Mouse (Mus musculus) intestine, embryonic 14.5 days (tissue): ENCODE results near the gene Slc29a3. TPM values are rescaled to one million over a fixed set of nuclear protein-coding genes. Genes with fewer than 3 reads are reported as not detected.
A peak's percentile ranks its signal among the peaks of the same experiment; 100 is the strongest.

ENCODE experiments used
- ATAC-seq: fragments of 200-750 bp; cut with Nextera tagmentation; replicated peaks from 2 replicates; pipeline ENCODE4 v1.8.0; 2017; ENCODE audit warnings: low read depth, moderate number of reproducible peaks, moderate TSS enrichment, moderate library complexity; ENCODE audit not compliant: low FRiP score, low TSS enrichment
- DNase-seq: peaks from one replicate; pipeline ENCODE4 v3.0.0-alpha.2; 2018; ENCODE audit warnings: low spot score
- H3K27ac ChIP-seq: fragments of 300-500 bp; sonication (generic); 2 replicates; pipeline ENCODE4 v1.5.1; 2014; ENCODE audit warnings: low read depth, mild to moderate bottlenecking, control low read depth
- H3K27me3 ChIP-seq: fragments of 300-500 bp; sonication (generic); replicated peaks from 2 replicates; pipeline ENCODE4 v1.6.1; 2014; ENCODE audit warnings: low read length, control low read depth; ENCODE audit not compliant: control insufficient read depth, insufficient read depth
- H3K36me3 ChIP-seq: fragments of 300-500 bp; sonication (generic); 2 replicates; pipeline ENCODE4 v1.6.1; 2014; ENCODE audit warnings: low read length, control low read depth; ENCODE audit not compliant: control insufficient read depth, insufficient read depth
- H3K4me1 ChIP-seq: fragments of 300-500 bp; sonication (generic); replicated peaks from 2 replicates; pipeline ENCODE4 v1.6.1; 2014; ENCODE audit warnings: low read length, control low read depth, mixed read lengths; ENCODE audit not compliant: control insufficient read depth, insufficient read depth
- H3K4me2 ChIP-seq: fragments of 300-500 bp; sonication (generic); 2 replicates; pipeline ENCODE4 v1.6.1; 2014; ENCODE audit warnings: low read length
- H3K4me3 ChIP-seq: fragments of 300-500 bp; sonication (generic); 2 replicates; pipeline ENCODE4 v1.5.1; 2014; ENCODE audit warnings: low read depth, low read length, control low read depth, mixed read lengths
- H3K9ac ChIP-seq: fragments of 300-500 bp; sonication (generic); 2 replicates; pipeline ENCODE4 v1.6.1; 2014; ENCODE audit warnings: mild to moderate bottlenecking, low read length
- H3K9me3 ChIP-seq: fragments of 300-500 bp; sonication (generic); 2 replicates; pipeline ENCODE4 v1.6.1; 2016; ENCODE audit warnings: low read length, control low read depth; ENCODE audit not compliant: control insufficient read depth
- WGBS: fragments of 180-500 bp; shearing (Covaris S2); extraction: QIAGEN DNeasy Blood & Tissue Kit; methylation state at CpG from one replicate; pipeline ENCODE4 v1.1.7; 2014; 5-methylcytosine and 5-hydroxymethylcytosine counted together
- polyA plus RNA-seq: library from polyadenylated mRNA; unstranded; fragments of >200 nt; fragmentation: Nextera tagmentation; extraction: Ambion mirVana; gene quantifications from 2 replicates; pipeline ENCODE4 v1.2.1, GENCODE M21; 2014

The Slc29a3 gene
- polyA plus RNA-seq, 1 experiment from 2014 or later, result 7.8 TPM

- H3K4me1 ChIP-seq, result peaks cover 8% of the 10 kb centered on the region
- peak overlapping the region; percentile 82 for H3K4me2 ChIP-seq
- H3K36me3 ChIP-seq, result no peaks in the 10 kb centered on the region
- no peak overlapping the region for H3K27ac ChIP-seq
- H3K27me3 ChIP-seq, result peaks cover 59% of the 10 kb centered on the region
- peak; percentile 82 for DNase-seq
- peak overlapping the region; percentile 29 for H3K9ac ChIP-seq
- H3K9me3 ChIP-seq, result no peaks in the 10 kb centered on the region
- WGBS, result under 1% methylated on average over 76 of the region's 76 CpGs
- H3K4me3 ChIP-seq, result peak overlapping the region; percentile 55
- peak; percentile 71 for ATAC-seq
These were observed 65.4 kb downstream of the Slc29a3 start for GRCm38 (mm10) chr10:60687011-60687776.

- Histone ChIP-seq H3K4me2 (peak overlapping the region; percentile 82), H3K9me3 (no peaks in the 10 kb centered on the region), H3K36me3 (no peaks in the 10 kb centered on the region), H3K4me3 (peak overlapping the region; percentile 55), H3K4me1 (peaks cover 8% of the 10 kb centered on the region), H3K9ac (no peak overlapping the region), H3K27ac (no peak overlapping the region), H3K27me3 (peaks cover 59% of the 10 kb centered on the region)
- ATAC-seq, result no peak; the same call in 1 of the 2 replicates
- peak; percentile 72 for DNase-seq
- WGBS, result under 1% methylated on average over 32 of the region's 37 CpGs
These were observed 66.0 kb downstream of the Slc29a3 start for GRCm38 (mm10) chr10:60686641-60686975.

GRCm38 (mm10) chr10:60685764-60686640, 66.6 kb downstream of the Slc29a3 start:
- peak overlapping the region; percentile 82 for H3K4me2 ChIP-seq
- H3K4me1 ChIP-seq, result peaks cover 8% of the 10 kb centered on the region
- H3K9ac ChIP-seq, result no peak overlapping the region
- H3K27ac ChIP-seq, result no peak overlapping the region
- 7% methylated on average over 50 of the region's 50 CpGs for WGBS
- peak overlapping the region; percentile 55 for H3K4me3 ChIP-seq
- no peak for ATAC-seq
- H3K36me3 ChIP-seq, result no peaks in the 10 kb centered on the region
- H3K27me3 ChIP-seq, result peaks cover 59% of the 10 kb centered on the region
- peak; percentile 59 for DNase-seq
- no peaks in the 10 kb centered on the region for H3K9me3 ChIP-seq

- Histone ChIP-seq H3K4me2 (no peak overlapping the region), H3K36me3 (no peaks in the 10 kb centered on the region), H3K4me1 (no peaks in the 10 kb centered on the region), H3K4me3 (no peak overlapping the region), H3K27ac (no peak overlapping the region), H3K27me3 (0 out of 2 replicates have a peak, but pooled peaks cover 6% of the 10 kb centered on the region), H3K9ac (no peak overlapping the region), H3K9me3 (no peaks in the 10 kb centered on the region)
- 83% methylated on average over 3 of the region's 3 CpGs for WGBS
- no peak for DNase-seq
- ATAC-seq, result no peak
These were observed 73.7 kb downstream of the Slc29a3 start for GRCm38 (mm10) chr10:60678926-60679325.

GRCm38 (mm10) chr10:60677319-60677718, 75.3 kb downstream of the Slc29a3 start:
- 60% methylated on average over 4 of the region's 4 CpGs for WGBS
- Histone ChIP-seq H3K9me3 (no peaks in the 10 kb centered on the region), H3K4me2 (no peak overlapping the region), H3K27ac (no peak overlapping the region), H3K27me3 (no peaks in the 10 kb centered on the region), H3K4me1 (no peaks in the 10 kb centered on the region), H3K36me3 (no peaks in the 10 kb centered on the region), H3K9ac (no peak overlapping the region), H3K4me3 (no peak overlapping the region)
- ATAC-seq, result no peak
- no peak for DNase-seq

- Histone ChIP-seq H3K4me3 (no peak overlapping the region), H3K9me3 (no peaks in the 10 kb centered on the region)
- no peak for ATAC-seq
These were observed 82.4 kb downstream of the Slc29a3 start for GRCm38 (mm10) chr10:60670166-60670565.

GRCm38 (mm10) chr10:60668591-60668990, 84.0 kb downstream of the Slc29a3 start:
- Histone ChIP-seq H3K4me3 (no peak overlapping the region), H3K9me3 (no peaks in the 10 kb centered on the region), H3K4me1 (no peaks in the 10 kb centered on the region), H3K4me2 (no peak overlapping the region), H3K27ac (no peak overlapping the region), H3K9ac (no peak overlapping the region), H3K36me3 (no peaks in the 10 kb centered on the region), H3K27me3 (no peaks in the 10 kb centered on the region)
- DNase-seq (no peak), ATAC-seq (no peak)
- 81% methylated on average over 3 of the region's 3 CpGs for WGBS

More at GRCm38 (mm10) chr10:60670166-60670565, 82.4 kb downstream of the Slc29a3 start:
- no peak overlapping the region for H3K27ac ChIP-seq
- H3K4me1 ChIP-seq, result no peaks in the 10 kb centered on the region
- no peaks in the 10 kb centered on the region for H3K36me3 ChIP-seq
- no peak overlapping the region for H3K4me2 ChIP-seq
- no peak overlapping the region for H3K9ac ChIP-seq
- DNase-seq, result no peak
- 47% methylated on average over 8 of the region's 8 CpGs for WGBS
- H3K27me3 ChIP-seq, result no peaks in the 10 kb centered on the region
